Mouse (Mus musculus): ENCODE results near the gene Ttll2. TPM values are rescaled to one million over a fixed set of nuclear protein-coding genes. Genes with fewer than 3 reads are reported as not detected.
"Not testable (repeated sequence)": the region's sequence is repeated elsewhere in the genome, so short reads cannot be mapped to it uniquely, and the experiment has no call there.

Gene Ttll2
- polyA plus RNA-seq, 1 experiment from 2014 or later, result not detected

DNA sequence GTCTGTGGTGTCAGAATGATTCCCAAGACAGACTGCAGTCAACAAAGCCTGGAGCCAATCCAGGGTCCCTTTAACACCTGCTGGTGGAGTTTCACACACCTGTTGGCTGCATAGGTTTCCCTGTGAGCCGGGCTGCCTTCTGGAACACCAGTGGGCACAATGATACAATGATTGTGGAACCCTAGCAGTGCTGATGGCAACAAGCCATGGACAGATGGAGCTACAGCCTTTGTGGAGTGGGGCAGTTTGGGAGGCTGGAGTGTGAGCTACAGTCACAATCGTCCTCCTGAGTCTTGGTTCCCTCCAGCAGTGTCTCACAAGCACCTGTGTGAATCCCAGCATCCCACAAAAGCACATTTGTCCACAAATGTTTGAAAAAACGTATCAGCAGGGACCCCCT, 3.7 kb downstream of the Ttll2 start:
- H3K4me3 ChIP-seq (replicated peaks); H3K4me1 ChIP-seq (replicated peaks); H3K9ac ChIP-seq (replicated peaks); H3K27me3 ChIP-seq; ATAC-seq; H3K4me2 ChIP-seq (replicated peaks); H3K27ac ChIP-seq; H3K9me3 ChIP-seq; H3K36me3 ChIP-seq: not testable (repeated sequence)
- 80% methylated on average over 2 of the region's 3 CpGs for WGBS

GRCm38 (mm10) chr17:7337381-7337780, 15.1 kb downstream of the Ttll2 start:
- not testable (repeated sequence) for H3K4me3 ChIP-seq (replicated peaks); ATAC-seq; H3K27ac ChIP-seq; H3K4me2 ChIP-seq (replicated peaks); H3K4me1 ChIP-seq (replicated peaks); H3K9ac ChIP-seq (replicated peaks); H3K9me3 ChIP-seq; H3K27me3 ChIP-seq; H3K36me3 ChIP-seq
- WGBS, result 86% methylated on average over 7 of the region's 9 CpGs

- H3K4me1 ChIP-seq (replicated peaks); H3K27ac ChIP-seq; H3K9ac ChIP-seq (replicated peaks); H3K4me3 ChIP-seq (replicated peaks); H3K27me3 ChIP-seq; H3K4me2 ChIP-seq (replicated peaks); H3K36me3 ChIP-seq; ATAC-seq; H3K9me3 ChIP-seq: not testable (repeated sequence)
- WGBS, result 94% methylated on average over 3 of the region's 5 CpGs
These were observed 19.8 kb downstream of the Ttll2 start for GRCm38 (mm10) chr17:7332745-7333144.

- H3K27me3 ChIP-seq; H3K9me3 ChIP-seq; H3K4me1 ChIP-seq (replicated peaks); H3K4me3 ChIP-seq (replicated peaks); H3K36me3 ChIP-seq; H3K27ac ChIP-seq; H3K9ac ChIP-seq (replicated peaks); ATAC-seq; H3K4me2 ChIP-seq (replicated peaks): not testable (repeated sequence)
- 83% methylated on average over 6 of the region's 8 CpGs for WGBS
These were observed 26.1 kb downstream of the Ttll2 start for GRCm38 (mm10) chr17:7326415-7326814.

- ATAC-seq; H3K27me3 ChIP-seq; H3K9ac ChIP-seq (replicated peaks); H3K4me2 ChIP-seq (replicated peaks); H3K27ac ChIP-seq; H3K4me1 ChIP-seq (replicated peaks); H3K9me3 ChIP-seq; H3K4me3 ChIP-seq (replicated peaks); H3K36me3 ChIP-seq: not testable (repeated sequence)
- WGBS, result 94% methylated on average over 5 of the region's 5 CpGs
These were observed 28.1 kb downstream of the Ttll2 start, which contains the start of gene Tcp10a for GRCm38 (mm10) chr17:7324346-7324745. Gene Tcp10a (plus strand): TSS chr17:7324646.

- not testable (repeated sequence) for H3K27ac ChIP-seq, ATAC-seq
- 94% methylated on average over 6 of the region's 6 CpGs for WGBS
These were observed 32.7 kb downstream of the Ttll2 start for GRCm38 (mm10) chr17:7319789-7320188.

GRCm38 (mm10) chr17:7315693-7316382, 36.7 kb downstream of the Ttll2 start:
- H3K27ac ChIP-seq; H3K36me3 ChIP-seq; H3K4me2 ChIP-seq (replicated peaks); H3K9me3 ChIP-seq; ATAC-seq; H3K4me3 ChIP-seq (replicated peaks); H3K9ac ChIP-seq (replicated peaks); H3K4me1 ChIP-seq (replicated peaks); H3K27me3 ChIP-seq: not testable (repeated sequence)
- 85% methylated on average over 7 of the region's 8 CpGs for WGBS

More at GRCm38 (mm10) chr17:7319789-7320188, 32.7 kb downstream of the Ttll2 start:
- H3K9ac ChIP-seq (replicated peaks); H3K27me3 ChIP-seq; H3K4me2 ChIP-seq (replicated peaks); H3K4me3 ChIP-seq (replicated peaks); H3K4me1 ChIP-seq (replicated peaks); H3K36me3 ChIP-seq; H3K9me3 ChIP-seq: not testable (repeated sequence)

DNA sequence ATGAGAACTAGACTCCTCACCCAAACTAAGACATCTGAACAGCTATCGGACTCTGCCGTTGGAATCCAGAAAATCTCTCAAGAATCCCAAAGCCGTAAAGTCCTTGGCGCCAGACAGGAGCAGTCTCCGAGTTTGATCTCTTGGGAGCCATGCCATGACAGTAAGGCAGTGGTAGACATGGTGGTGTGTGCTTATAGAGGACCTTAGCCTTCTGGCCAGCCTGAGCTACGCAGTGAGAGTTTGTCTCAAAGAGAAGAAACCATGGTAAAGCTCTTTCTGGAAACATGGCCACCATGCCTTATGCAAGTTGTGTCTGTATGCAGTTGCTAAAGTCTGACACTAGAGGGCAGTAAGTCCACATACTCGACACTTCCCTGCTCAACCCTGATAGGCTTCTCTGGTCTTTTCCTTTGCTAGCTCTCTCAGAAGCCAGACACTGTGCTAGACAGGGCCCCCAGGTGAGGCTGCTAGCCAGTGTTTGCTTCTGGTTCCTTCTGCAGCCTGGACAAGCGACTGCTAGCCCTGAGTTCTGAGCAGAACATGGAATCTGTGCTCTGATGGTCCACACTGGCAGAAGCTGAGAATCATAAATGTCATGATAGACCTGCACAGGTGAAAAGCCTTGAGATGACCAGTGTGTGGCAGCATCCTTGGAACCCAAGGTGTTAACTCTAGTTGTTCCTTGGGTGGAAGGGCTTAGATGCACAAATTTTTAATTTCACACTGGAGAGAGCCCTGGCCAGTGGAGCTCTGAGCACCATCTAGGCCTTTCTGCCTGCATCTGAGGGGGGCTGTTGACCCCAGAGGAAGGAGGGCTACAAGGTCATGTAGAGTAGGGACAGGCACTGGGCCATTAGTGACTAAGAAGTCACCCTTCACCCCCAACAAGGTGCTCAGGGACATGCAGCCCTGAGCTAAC, 46.0 kb downstream of the Ttll2 start:
- H3K9ac ChIP-seq (replicated peaks); H3K27ac ChIP-seq; H3K36me3 ChIP-seq; H3K9me3 ChIP-seq; H3K4me3 ChIP-seq (replicated peaks); H3K4me2 ChIP-seq (replicated peaks); H3K4me1 ChIP-seq (replicated peaks); H3K27me3 ChIP-seq: not testable (repeated sequence)
- 63% methylated on average over 8 of the region's 8 CpGs for WGBS
- ATAC-seq, result peak; percentile 94

Other genes with a start within 250 kb of the Ttll2 start
- 20.8 and 21.6 TPM in 2 replicates for gene Rps6ka2, start 182.6 kb downstream of the Ttll2 start, polyA plus RNA-seq (2015; fragmentation: Nextera tagmentation; extraction: Ambion mirVana)
- not detected in 2 replicates for gene Tcp10a, start 28.1 kb downstream of the Ttll2 start, polyA plus RNA-seq (2015; fragmentation: Nextera tagmentation; extraction: Ambion mirVana)
- gene Gm49630, start 19.3 kb upstream of the Ttll2 start, polyA plus RNA-seq (2015; fragmentation: Nextera tagmentation; extraction: Ambion mirVana), result not detected in 2 replicates
- gene Unc93a2, start 32.8 kb upstream of the Ttll2 start, polyA plus RNA-seq (2015; fragmentation: Nextera tagmentation; extraction: Ambion mirVana), result not detected in 2 replicates

Data from midbrain, embryonic 13.5 days (tissue).